Mouse (Mus musculus) myocyte (in vitro differentiated cells): ENCODE data around the gene Ttc7.

Experiments
- POLR2AphosphoS2 ChIP-seq: IDR thresholded peaks from one replicate; pipeline ENCODE4 v1.6.1; 2011; ENCODE audit warnings: low read depth, control low read depth; ENCODE audit not compliant: insufficient read length
- USF1 ChIP-seq: IDR thresholded peaks from one replicate; pipeline ENCODE4 v1.6.1; 2011; ENCODE audit warnings: low read depth, mild to moderate bottlenecking, control low read depth, moderate library complexity

- TF ChIP-seq POLR2AphosphoS2, result no peak
- TF ChIP-seq USF1, result no peak
Measured at GRCm38 (mm10) chr17:87397088-87397487, 114.4 kb downstream of the Ttc7 start.
